Mouse (Mus musculus): ENCODE results near the gene Gm42906. TPM values are rescaled to one million over a fixed set of nuclear protein-coding genes. Genes with fewer than 3 reads are reported as not detected.

The Gm42906 gene
- total and polyA plus RNA-seq, 3 experiments, result not detected

DNA sequence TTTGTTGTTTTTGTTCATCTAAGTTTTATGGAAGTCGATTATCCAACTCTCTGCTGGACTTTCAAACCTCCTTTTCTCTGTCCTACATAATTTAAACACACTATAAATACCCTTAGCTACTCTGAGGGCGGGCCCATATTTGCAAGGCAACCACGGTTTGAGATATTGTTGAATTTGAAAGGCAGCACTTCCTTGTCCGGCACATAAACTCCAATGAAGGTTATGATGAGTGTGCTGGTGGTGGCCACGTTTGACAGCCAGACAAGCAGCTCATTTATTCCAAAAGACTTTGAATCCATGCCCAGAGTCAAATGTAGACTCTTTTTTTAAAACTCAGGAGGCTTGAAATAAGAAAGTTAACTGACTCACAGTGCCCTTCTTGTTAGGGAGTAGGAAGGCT is 33.3 kb downstream of the Gm42906 start:
- H3K36me3 ChIP-seq (ENCODE audit: control insufficient read depth in 1 of 2, insufficient read depth in 2 of 2, low read length in 2 of 2), result no peaks in the 10 kb centered on the region
- no peaks in the 10 kb centered on the region for H3K9me3 ChIP-seq (replicated peaks; ENCODE audit: insufficient read depth, low read length)
- DNase-seq (ENCODE audit: low read depth, low spot score), result no peak
- H3K9ac ChIP-seq (ENCODE audit: control insufficient read depth, low read depth, low read length, poor library complexity, severe bottlenecking), result no peak overlapping the region
- TF ChIP-seq TCF12 (IDR thresholded peaks at IDR 0.05; ENCODE audit: low read depth, low read length) (no peak), RAD21 (IDR thresholded peaks at IDR 0.05; ENCODE audit: low read depth, low read length) (no peak), ZMIZ1 (IDR thresholded peaks at IDR 0.05; ENCODE audit: low read depth, low read length) (no peak), HCFC1 (IDR thresholded peaks at IDR 0.05; ENCODE audit: low read depth, low read length) (no peak), ZKSCAN1 (IDR thresholded peaks at IDR 0.05; ENCODE audit: low read depth, low read length) (no peak), POLR2A (IDR thresholded peaks at IDR 0.05; ENCODE audit: control insufficient read depth in 1 of 2, insufficient read depth in 1 of 2, low read depth in 1 of 2, low read length in 2 of 2, poor library complexity in 1 of 2) (no peak), CHD2 (IDR thresholded peaks at IDR 0.05; ENCODE audit: low read length) (no peak), TAL1 (IDR thresholded peaks at IDR 0.05; ENCODE audit: low read length) (no peak), MXI1 (IDR thresholded peaks at IDR 0.05; ENCODE audit: low read depth, low read length) (no peak), KAT2A (conservative IDR thresholded peaks at IDR 0.05; ENCODE audit: low read depth, low read length) (no peak), JUND (IDR thresholded peaks at IDR 0.05; ENCODE audit: low read depth, low read length) (no peak), E2F4 (IDR thresholded peaks at IDR 0.05; ENCODE audit: borderline replicate concordance, low read depth, low read length) (no peak), MAZ (IDR thresholded peaks at IDR 0.05; ENCODE audit: low read depth, low read length) (no peak), POLR2AphosphoS5 (IDR thresholded peaks at IDR 0.05; ENCODE audit: borderline replicate concordance, low read depth, low read length) (no peak), USF1 (IDR thresholded peaks at IDR 0.05; ENCODE audit: low read depth, low read length) (no peak), NELFE (IDR thresholded peaks at IDR 0.05; ENCODE audit: low read depth, low read length) (no peak)
- H3K27me3 ChIP-seq (ENCODE audit: control insufficient read depth in 1 of 2, insufficient read depth in 2 of 2, low read length in 2 of 2), result no peaks in the 10 kb centered on the region
- H3K4me1 ChIP-seq (ENCODE audit: control insufficient read depth in 1 of 2, insufficient read depth in 2 of 2, low read length in 2 of 2), result no peaks in the 10 kb centered on the region
- no peak overlapping the region for H3K27ac ChIP-seq (ENCODE audit: control insufficient read depth, low read depth, low read length)
- no peak overlapping the region for H3K4me3 ChIP-seq (ENCODE audit: control insufficient read depth in 1 of 2, insufficient read depth in 1 of 2, low read depth in 2 of 2, low read length in 2 of 2)
- H3K79me2 ChIP-seq (ENCODE audit: control insufficient read depth, insufficient read depth, low read length, poor library complexity), result no peaks in the 10 kb centered on the region

DNA sequence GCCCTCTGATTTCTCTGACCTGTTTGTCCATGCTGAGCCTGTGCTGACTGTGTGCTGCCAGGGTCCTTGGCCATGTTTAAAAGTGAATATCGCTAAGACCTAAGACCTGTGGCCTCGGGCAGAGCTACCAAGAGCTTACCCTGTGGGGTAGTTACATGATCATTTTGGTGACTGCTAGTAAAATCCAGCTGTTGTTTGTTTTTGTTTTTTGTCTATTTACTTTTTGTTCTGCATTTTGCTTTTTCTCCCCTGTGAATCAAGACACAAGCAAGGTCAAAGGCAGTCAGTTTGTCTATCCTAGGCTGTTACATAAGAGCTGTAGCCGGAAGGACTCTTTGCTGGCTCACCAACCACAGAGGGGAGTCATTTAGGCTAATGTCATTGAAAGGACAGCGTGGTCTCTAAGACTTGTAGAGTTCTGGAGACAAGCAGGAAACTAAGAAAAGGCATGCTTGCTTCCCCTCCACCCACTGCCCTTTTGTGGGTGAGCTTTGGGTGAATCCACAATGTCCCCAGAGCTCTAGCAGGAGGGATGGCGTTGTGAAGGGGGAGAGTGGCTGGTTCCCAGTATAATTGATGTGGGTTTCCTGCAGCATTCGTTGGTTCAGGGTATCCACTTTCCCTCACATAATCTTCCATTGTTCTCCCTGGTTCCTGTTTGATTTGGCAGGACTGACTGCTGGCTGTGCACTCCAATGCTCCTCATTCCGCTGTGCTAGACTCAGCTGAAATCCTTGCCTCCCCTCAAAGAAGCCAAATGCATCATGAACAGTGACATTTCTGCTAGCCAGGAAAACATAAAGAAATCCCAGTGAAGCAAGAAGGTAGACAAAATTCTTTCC is 33.9 kb downstream of the Gm42906 start:
- no peak overlapping the region for H3K4me3 ChIP-seq (ENCODE audit: control insufficient read depth in 1 of 2, insufficient read depth in 1 of 2, low read depth in 2 of 2, low read length in 2 of 2)
- no peak overlapping the region for H3K9ac ChIP-seq (ENCODE audit: control insufficient read depth, low read depth, low read length, poor library complexity, severe bottlenecking)
- no peaks in the 10 kb centered on the region for H3K79me2 ChIP-seq (ENCODE audit: control insufficient read depth, insufficient read depth, low read length, poor library complexity)
- DNase-seq (ENCODE audit: low read depth, low spot score), result no peak
- no peak overlapping the region for H3K27ac ChIP-seq (ENCODE audit: control insufficient read depth, low read depth, low read length)
- no peaks in the 10 kb centered on the region for H3K27me3 ChIP-seq (ENCODE audit: control insufficient read depth in 1 of 2, insufficient read depth in 2 of 2, low read length in 2 of 2)
- no peaks in the 10 kb centered on the region for H3K36me3 ChIP-seq (ENCODE audit: control insufficient read depth in 1 of 2, insufficient read depth in 2 of 2, low read length in 2 of 2)
- TF ChIP-seq TBP (IDR thresholded peaks at IDR 0.05; ENCODE audit: low read depth, low read length) (no peak), MYB (IDR thresholded peaks at IDR 0.05; ENCODE audit: low read depth, low read length) (no peak), E2F4 (IDR thresholded peaks at IDR 0.05; ENCODE audit: borderline replicate concordance, low read depth, low read length) (no peak), ZMIZ1 (IDR thresholded peaks at IDR 0.05; ENCODE audit: low read depth, low read length) (no peak), MXI1 (IDR thresholded peaks at IDR 0.05; ENCODE audit: low read depth, low read length) (no peak)
- no peaks in the 10 kb centered on the region for H3K4me1 ChIP-seq (ENCODE audit: control insufficient read depth in 1 of 2, insufficient read depth in 2 of 2, low read length in 2 of 2)
- H3K9me3 ChIP-seq (replicated peaks; ENCODE audit: insufficient read depth, low read length), result no peaks in the 10 kb centered on the region

All from MEL (cell line).